Mouse (Mus musculus) induced T-regulatory cell, adult 2 months (primary cell): ENCODE data around the gene Clip2.
"Not testable (repeated sequence)": the region's sequence is repeated elsewhere in the genome, so short reads cannot be mapped to it uniquely, and the experiment has no call there.

Experiments used
- DNase-seq: peaks from one replicate; pipeline ENCODE4 v3.0.0-alpha.2; 2012; ENCODE audit warnings: low read depth

Gene Clip2

GRCm38 (mm10) chr5:134458416-134458815, 93.8 kb downstream of the Clip2 start:
- DNase-seq, result no peak

GRCm38 (mm10) chr5:134457371-134457770, 94.9 kb downstream of the Clip2 start:
- no peak for DNase-seq

GRCm38 (mm10) chr5:134456503-134456962, 95.7 kb downstream of the Clip2 start, which contains the start of gene Gtf2ird1:
Gene Gtf2ird1, minus strand, starts transcription at chr5:134456716.
- peak; percentile 52 for DNase-seq

- peak; percentile 49 for DNase-seq
Observed at GRCm38 (mm10) chr5:134455914-134456423, 96.3 kb downstream of the Clip2 start.

GRCm38 (mm10) chr5:134455186-134455895, 96.9 kb downstream of the Clip2 start:
- DNase-seq, result no peak

GRCm38 (mm10) chr5:134454421-134454820, 97.8 kb downstream of the Clip2 start:
- DNase-seq, result no peak

GRCm38 (mm10) chr5:134453577-134453976, 98.7 kb downstream of the Clip2 start:
- no peak for DNase-seq

- DNase-seq, result not testable (repeated sequence)
Observed at GRCm38 (mm10) chr5:134446755-134447154, 105.5 kb downstream of the Clip2 start.

- no peak for DNase-seq
Observed at GRCm38 (mm10) chr5:134445895-134446294, 106.3 kb downstream of the Clip2 start.

GRCm38 (mm10) chr5:134445208-134445831, 106.9 kb downstream of the Clip2 start:
- no peak for DNase-seq

GRCm38 (mm10) chr5:134444473-134444872, 107.8 kb downstream of the Clip2 start:
- peak; percentile 49 for DNase-seq

- no peak for DNase-seq
Observed at GRCm38 (mm10) chr5:134442066-134442465, 110.2 kb downstream of the Clip2 start.

- DNase-seq, result no peak
Observed at GRCm38 (mm10) chr5:134441105-134441504, 111.1 kb downstream of the Clip2 start.

- DNase-seq, result no peak
Observed at GRCm38 (mm10) chr5:134440098-134440497, 112.1 kb downstream of the Clip2 start.

GRCm38 (mm10) chr5:134439481-134439880, 112.8 kb downstream of the Clip2 start:
- no peak for DNase-seq
